Mouse (Mus musculus) urinary bladder, adult 2 months (tissue): ENCODE data around the gene Fancd2. TPM values are rescaled to one million over a fixed set of nuclear protein-coding genes. Genes with fewer than 3 reads are reported as not detected.

Experiments used
- DNase-seq: peaks from one replicate; pipeline ENCODE4 v3.0.0; 2022; ENCODE audit warnings: low spot score
- polyA plus RNA-seq: library from polyadenylated mRNA; depleted of rRNA; stranded (reverse); fragments of >200 nt; gene quantifications from 2 replicates; pipeline ENCODE4 v1.2.3, GENCODE M21; 2012; rRNA removed

The Fancd2 gene
- polyA plus RNA-seq: 4.7 and 5.8 TPM in 2 replicates

- DNase-seq: peak; percentile 91
Observed at GRCm38 (mm10) chr6:113530932-113531839, at the start of gene Fancd2, which contains the start of gene Emc3. Fancd2 (plus strand) TSS chr6:113531682. Emc3 (minus strand) TSS chr6:113531652.

- no peak for DNase-seq
Observed at GRCm38 (mm10) chr6:113482477-113483099, 48.9 kb upstream of the Fancd2 start.

GRCm38 (mm10) chr6:113483100-113483615 is 48.3 kb upstream of the Fancd2 start, which contains the start of gene Creld1:
Creld1 (plus strand) TSS chr6:113483297.
- DNase-seq: peak; percentile 76

- DNase-seq: no peak
Observed at GRCm38 (mm10) chr6:113483729-113484128, 47.8 kb upstream of the Fancd2 start.

GRCm38 (mm10) chr6:113487125-113487576 is 44.3 kb upstream of the Fancd2 start:
- DNase-seq: peak; percentile 23

- DNase-seq: no peak
Observed at GRCm38 (mm10) chr6:113489410-113489809, 42.1 kb upstream of the Fancd2 start.

GRCm38 (mm10) chr6:113492101-113492864 is 39.2 kb upstream of the Fancd2 start:
- DNase-seq: no peak

- peak; percentile 84 for DNase-seq
Observed at GRCm38 (mm10) chr6:113494258-113494788, 37.2 kb upstream of the Fancd2 start.

- DNase-seq: no peak
Observed at GRCm38 (mm10) chr6:113495071-113495675, 36.3 kb upstream of the Fancd2 start.

- no peak for DNase-seq
Observed at GRCm38 (mm10) chr6:113499346-113499745, 32.1 kb upstream of the Fancd2 start.

GRCm38 (mm10) chr6:113501388-113502084 is 29.9 kb upstream of the Fancd2 start, which contains the start of gene Prrt3:
Prrt3 (minus strand) TSS chr6:113501931.
- no peak for DNase-seq

GRCm38 (mm10) chr6:113502801-113503200 is 28.7 kb upstream of the Fancd2 start:
- DNase-seq: no peak

GRCm38 (mm10) chr6:113505689-113506088 is 25.8 kb upstream of the Fancd2 start:
- no peak for DNase-seq

GRCm38 (mm10) chr6:113507130-113507529 is 24.4 kb upstream of the Fancd2 start:
- no peak for DNase-seq

- no peak for DNase-seq
Observed at GRCm38 (mm10) chr6:113508272-113508946, 23.1 kb upstream of the Fancd2 start.

- no peak for DNase-seq
Observed at GRCm38 (mm10) chr6:113508947-113509280, 22.6 kb upstream of the Fancd2 start.

GRCm38 (mm10) chr6:113513944-113514343 is 17.5 kb upstream of the Fancd2 start:
- no peak for DNase-seq

- DNase-seq: no peak
Observed at GRCm38 (mm10) chr6:113514600-113514999, 16.9 kb upstream of the Fancd2 start.

- DNase-seq: no peak
Observed at GRCm38 (mm10) chr6:113517434-113518080, 13.9 kb upstream of the Fancd2 start.
